Mouse (Mus musculus) frontal cortex, postnatal 10 days (tissue): Measurements from ENCODE around the gene Nhlrc4.

Source experiments
- DNase-seq, 2 experiments: peaks; one replicate each; pipeline ENCODE4 v3.0.0; 2022; ENCODE audit warnings: low spot score in 2 of 2, mixed read lengths in 1 of 2

Gene Nhlrc4

DNA sequence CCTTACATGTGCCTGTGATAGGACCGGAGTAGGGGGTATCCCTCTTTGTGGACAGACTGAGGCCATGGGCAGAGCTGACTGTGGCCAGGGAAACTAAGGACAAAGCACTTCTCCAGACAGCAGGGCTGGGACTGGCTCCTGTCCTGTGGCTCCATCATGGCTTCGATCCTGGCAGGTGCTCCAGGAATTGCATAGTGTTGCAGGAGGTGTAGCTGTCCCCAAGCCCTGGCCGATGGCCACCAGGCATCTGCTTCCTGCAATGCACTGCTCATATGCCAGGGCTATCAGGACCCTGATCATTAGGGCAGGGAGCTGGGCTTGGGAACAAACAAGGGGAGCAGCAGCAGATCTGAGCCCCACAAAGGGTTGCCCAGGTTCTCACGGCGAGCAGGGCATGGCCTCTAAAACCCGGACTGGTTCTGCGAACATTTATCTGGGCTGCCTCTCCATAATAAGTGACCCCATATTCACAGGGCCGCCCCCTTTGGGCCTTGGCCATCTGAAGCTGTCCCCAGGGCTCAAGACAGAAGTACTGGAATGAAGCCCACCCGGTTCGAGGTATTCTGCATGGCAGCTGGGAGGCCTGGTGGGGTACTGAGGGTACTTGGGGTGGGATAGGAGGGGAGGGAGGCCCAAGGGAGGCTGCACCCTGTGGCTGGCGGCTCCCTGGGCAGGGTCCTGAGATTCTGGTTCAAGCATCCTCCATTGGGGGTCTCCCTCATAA lies 14.2 kb upstream of the Nhlrc4 start:
- no peak for DNase-seq

DNA sequence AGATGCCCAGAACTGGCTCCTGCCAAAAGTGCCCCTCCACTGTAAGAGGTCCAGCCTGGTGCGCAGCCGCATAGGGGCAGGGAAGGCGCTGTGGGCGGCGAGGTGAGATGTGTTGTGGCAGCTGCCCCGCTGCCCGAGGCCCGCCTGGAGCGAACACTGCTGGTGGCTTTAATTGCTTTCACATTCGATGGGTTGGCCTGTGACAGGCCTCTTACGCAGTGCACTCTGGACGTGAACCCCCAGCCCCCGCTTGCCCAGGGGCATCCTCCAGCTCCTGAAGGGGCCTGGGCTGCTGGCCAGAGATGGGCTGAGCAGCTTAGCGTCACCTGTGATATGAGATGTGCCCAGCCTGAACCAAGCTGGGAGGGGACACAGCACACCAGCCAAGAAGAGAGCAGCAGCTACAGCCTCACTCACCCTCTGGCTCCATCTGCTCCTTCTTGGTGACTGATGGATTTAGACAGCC lies 12.9 kb upstream of the Nhlrc4 start:
- DNase-seq = no peak

DNA sequence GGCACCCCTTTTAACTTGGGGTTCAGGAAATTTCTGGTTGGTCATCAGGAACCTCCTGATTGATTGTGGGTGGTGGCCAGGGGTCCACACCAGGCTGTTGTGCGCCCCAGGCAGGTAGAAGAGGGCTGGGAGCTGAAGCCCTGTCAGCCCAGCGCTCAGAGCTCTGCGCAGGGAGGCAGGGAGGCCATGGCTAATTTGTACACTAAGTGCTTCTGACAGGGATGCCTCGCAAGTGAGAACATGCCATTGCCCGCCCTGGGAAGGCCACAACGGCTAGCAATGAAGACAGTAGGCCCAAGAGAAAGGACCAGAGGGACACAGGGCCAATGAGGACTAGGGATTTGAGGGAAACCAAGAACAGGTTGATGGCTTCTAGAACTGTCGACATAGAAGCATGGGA lies 11.9 kb upstream of the Nhlrc4 start:
- DNase-seq = no peak

DNA sequence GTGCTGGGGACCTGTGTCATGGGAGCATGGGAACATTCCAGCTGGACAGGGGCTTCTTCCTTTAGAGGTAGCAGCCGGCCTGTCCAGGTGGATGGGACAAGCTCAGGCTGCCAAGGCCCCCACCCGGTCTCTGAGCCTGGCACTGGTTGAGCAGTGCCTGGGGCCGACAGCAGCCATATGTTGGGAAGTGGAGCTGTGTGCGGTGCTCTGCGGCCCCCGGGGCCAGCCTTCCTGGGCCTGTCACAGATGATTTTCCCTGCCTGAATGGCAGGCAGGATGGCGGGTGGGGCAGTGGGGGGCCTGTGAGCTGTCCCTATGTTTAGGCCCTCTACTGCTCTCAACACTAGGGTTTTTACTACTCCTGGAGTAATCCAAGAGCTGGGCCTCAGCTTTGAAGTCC lies 11.4 kb upstream of the Nhlrc4 start:
- DNase-seq = no peak

DNA sequence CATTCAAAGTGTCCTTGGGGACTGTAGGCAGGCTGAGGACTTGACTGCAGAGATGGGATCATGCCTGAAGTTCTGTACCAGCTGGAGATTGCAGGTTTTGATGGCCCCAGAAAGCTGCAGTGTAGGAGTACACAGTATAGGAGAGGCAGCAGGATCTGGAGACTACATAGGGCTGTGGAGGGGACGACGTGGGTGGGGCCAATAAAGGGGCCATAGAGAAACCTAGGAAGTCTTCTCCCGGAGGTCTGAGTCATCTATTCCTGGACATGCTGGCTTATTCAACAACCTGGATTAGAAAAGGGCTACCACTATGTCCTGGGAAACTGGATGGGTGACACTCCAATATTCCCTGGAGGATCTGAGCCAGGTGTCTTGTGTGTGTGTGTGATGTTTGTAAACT lies 11.0 kb upstream of the Nhlrc4 start:
- DNase-seq = no peak

DNA sequence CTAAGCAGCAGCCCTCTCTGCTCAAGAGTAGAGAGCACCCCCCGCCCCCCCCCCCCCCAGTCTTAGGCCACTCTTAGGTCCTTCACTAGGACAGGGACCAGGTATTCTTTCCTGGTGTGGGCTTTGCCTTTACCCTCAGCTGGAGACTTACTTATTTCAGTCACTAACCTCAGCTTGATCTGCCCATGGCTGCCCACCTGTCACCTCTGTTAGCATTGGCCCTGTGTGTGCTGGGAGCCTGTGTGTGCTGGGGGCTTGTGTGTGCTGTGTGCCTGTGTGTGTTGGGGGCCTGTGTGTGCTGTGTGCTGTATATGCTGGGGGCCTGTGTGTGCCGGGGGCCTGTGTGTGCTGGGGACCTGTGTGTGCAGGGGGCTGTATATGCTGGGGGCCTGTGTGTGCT lies 9.9 kb upstream of the Nhlrc4 start:
- DNase-seq = no peak

DNA sequence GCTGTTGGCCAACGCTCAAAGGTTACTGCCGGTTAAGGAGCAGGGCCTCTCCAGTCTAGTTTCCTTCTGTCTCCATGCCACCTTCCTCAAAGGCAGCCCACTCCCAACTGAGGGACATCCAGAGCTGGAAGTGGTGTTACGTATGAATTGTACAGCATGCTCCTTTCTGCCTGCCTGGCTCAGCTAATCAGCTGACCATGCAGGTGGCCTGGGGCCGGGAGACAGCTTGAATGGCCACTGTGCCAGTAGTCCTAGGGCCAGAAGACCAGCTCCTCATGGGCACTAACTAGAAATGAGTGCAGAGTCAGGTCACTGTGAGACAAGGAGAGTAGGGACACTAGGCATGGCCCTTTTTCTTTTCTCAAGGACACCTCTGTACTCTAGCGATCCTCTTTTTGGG lies 8.4 kb upstream of the Nhlrc4 start:
- DNase-seq = no peak

DNA sequence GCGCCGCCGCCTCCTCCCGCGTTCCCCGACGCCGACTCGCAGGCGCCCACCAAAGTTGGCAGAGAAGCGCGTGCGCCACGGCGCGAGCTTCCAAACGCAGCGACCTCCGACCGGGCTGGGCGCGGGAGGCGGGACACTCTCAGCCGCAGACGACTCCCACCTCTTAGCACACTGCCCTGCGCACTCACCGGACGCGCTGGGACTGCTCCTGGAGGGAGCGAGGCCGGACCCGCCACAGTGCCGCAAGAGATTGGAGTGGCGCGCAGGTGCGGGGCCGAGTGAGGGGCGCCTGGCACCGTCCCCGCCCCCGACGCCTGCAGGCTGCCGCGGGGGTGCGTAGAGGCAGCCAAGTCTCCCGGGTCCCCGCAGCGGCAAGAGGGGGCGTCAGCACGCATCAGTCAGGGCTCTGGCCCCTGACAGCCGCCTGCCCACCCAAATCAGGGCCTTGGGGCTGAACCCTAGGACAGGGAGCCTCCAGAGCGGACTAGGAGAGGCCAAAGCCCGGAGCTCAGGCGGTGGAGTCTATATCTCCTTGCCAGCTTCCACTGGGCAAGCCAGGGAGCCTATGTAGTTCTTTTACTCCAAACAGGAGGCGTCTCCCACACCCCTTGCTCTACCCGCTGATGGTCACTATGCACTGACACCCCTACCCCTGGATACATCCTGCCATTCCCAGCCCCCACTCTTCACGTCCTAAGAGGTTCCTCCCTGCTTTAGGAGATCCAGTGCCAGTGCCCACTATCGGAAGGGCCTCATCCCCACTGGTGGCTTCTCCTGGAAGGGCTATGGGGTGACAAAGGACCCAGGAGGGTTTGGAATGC lies 7.3 kb upstream of the Nhlrc4 start, which contains the start of gene A930017K11Rik:
A930017K11Rik (minus strand) TSS at position 763 of the 821 bp plus-strand sequence.
- no peak for DNase-seq

DNA sequence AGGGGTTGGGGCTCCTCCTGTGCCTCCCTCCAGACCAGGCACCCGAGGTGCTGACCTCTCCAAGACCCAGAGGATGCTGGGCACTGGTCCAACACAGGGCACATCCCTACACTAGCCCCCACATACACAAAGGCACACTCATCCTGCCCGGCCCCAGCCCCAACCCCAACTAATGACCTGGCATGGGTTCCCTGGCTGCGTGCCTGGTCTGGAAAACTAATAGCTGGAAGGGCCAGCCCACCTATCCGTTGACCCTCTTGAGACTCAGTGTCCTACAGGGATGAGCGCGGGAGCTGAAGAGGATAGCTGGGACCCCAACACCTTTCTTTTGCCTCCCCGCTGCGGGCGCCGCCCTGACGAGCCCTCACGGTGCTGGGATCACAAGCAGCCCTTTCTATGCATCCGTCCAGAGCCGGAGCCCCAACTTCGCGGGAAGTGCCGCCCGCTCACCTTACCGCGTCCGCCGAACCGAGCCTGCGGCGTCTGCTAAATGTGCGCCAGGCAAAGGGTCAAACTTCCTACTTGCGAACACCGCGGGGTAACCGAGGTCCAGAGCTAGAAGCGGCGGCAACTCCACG lies 6.6 kb upstream of the Nhlrc4 start:
- DNase-seq = no peak

DNA sequence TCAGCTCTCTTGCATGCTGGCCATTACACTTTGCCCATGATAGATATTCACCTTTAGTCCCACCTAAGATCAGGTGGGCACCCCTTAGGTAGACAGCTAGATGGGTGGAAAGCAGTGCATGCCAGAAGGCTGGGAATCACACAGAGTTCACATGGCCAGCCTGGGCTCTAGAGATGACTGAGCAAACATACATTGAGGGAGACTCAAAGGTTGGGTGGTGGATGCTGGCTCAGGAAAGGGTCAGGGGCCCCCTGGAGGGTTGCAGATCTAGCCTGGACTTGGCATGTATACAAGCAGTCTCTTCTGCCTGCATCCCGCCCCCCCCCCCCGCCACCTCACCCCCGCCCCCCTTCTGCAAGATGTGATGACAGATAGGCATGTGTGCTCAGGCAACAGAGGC lies 5.9 kb upstream of the Nhlrc4 start:
- DNase-seq = no peak

DNA sequence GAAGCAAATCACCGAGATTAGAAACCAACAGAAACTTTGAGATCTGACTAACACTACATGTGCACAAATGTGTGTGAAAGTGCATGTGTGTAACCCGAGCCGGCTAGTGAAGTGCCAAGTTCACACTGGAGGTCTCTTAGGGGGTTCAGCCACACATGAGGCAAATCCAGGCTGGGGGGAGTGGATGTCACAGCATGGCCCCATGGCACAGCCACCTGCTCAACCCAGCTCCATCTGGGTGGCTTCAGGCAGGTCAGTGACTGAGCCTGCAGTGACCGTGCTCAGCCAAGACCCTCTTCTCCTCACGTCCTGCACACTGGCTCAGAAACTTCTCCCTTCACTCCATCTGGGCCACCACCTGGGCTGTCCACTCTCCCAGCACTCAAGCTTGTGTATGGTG lies 5.2 kb upstream of the Nhlrc4 start:
- no peak for DNase-seq

DNA sequence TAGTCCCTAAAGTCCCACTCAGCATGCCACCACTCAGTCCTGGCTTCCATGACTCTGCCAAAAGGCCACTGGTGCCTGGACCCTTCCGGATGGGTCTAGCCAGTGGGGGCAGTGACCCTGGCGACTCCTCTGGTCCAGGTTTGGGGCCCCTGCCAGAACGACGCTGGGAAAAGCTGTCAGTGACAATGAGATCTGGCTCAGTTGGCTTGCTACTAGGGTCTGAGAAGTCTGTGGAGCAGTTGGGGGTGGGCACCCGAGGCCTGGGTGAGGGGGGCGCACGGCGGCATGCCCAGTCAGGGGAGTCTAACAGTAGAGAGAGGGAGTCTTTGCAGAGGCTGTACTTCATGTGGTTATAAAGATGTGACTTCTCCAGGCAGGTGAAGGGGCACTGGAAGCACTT lies 3.3 kb upstream of the Nhlrc4 start:
- DNase-seq = no peak

DNA sequence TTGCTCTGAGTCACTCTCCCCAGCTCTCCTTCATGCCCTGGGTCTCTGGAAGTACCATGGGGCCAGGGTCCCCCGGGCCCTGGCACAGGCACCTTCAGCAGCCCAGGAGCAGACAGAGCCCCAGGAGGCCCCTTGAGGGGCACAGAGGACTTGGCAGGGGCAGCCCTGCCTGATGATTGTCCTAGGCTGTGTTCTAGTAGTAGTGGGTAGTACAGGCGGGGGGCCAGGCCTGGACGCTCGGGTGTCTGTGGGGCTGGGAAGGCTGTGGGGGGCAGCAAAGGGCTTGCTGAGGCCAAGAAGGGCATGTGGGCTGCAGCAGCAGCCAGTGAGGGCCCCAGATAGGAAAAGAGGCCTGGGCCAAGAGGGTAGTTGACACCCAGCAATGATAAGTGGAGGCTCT lies 2.8 kb upstream of the Nhlrc4 start:
- DNase-seq = no peak

DNA sequence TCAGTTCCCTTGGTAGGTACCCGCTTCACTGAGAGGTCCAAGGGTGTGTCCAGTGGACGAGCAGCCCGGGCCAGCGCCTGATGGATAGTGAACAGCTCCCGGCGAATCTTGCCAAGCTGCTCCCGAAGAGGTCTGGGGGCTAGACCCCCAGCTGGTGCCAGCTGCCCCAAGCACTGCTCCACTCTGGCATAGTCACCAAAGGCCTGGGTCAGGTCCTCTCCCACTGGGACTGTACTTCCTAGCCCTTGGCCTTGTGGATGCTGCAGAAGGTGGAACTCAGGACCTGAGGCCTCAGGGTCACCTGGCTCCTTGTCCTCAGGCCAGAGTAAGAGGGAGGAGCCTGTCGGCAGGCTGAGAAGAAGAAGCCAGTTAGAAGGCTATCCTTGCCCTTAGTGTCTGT lies 2.1 kb upstream of the Nhlrc4 start:
- DNase-seq = no peak

DNA sequence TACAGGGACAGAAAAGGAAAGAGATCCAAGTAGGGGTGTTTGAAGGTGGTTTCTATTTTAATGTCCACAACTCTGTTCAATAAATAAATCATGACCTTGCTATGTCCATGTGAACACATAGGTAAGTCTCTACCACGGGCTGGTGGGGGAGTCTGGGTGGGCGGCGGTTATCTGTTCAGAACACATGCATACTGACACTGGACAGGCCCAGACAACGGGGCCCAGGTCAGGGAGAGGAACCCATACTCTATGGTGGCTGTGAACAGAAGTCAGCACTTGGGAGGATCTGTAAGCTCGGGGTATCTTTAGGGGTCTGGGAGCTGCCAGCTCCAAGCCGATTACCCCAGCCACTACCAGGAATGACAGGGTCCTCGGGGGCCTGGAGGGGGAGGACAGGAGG lies 1.6 kb upstream of the Nhlrc4 start:
- no peak for DNase-seq

DNA sequence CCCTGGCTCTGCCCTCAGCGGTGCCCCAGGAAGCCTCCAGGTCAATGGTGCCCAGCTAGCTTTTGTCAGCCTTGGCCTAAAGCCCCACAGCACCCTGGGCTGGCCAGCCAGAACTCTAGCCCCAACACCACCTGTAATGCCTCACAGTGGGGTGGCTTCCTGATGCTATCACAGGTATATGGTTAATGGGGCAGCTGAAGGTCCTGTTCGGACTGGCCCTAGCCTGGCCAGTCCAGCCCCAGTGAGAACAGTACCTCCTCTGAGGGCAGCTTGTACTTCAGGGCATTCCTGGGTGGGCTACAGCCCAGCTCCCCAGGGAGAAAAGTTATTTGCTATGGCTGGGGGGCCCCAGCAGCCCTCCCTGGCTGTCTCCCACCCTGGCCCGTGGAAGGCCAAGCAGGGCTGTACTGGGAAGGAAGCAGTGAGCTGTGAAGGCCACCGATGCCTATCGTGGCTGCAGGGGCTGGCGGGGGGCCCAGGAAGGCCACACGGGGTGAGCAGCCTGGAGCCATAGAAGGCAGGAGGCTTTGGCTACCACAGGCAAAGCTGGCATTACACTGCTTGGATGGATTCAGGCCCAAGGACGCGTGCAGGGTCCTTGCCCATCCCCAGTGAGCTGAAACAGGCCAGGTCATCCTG lies 875 bp upstream of the Nhlrc4 start:
- DNase-seq = no peak

DNA sequence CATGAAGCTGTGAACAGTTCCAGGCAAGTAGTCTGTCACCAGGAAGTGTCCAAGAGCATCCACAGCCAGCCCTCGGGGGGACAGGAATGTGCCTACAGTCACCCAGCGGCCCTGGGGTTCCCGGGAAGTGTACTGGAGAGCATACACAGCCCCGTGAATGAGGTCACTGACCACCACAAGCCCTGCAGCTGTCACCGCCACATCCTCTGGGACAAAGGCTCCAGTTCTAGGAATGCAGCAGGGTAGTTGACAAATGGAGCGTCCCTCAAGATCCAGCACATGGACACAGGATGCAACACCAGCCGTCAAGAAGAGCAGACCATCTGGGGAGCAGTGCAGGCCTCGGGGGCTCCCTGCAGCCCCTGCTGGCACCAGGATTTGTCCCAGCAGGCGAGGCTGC lies 992 bp downstream of the Nhlrc4 start:
- DNase-seq = no peak

DNA sequence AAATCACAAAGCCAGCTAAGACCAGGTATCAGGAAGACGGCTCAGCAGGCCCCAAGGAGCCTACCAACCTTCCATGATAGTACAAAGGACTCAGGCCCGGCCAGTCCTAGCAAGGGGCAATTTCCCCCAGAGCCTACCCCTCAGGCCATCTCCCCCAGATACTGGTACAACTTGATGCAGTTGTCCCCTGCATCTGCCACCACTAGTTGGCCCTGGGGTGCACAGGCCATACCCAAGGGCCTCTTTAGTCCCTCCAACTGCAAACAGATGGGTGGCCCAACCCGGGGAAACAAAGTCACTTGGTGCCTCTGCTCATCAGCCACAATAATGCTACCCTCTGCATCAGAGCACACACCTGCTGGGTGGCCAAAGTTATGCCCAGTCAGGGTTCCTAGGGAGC lies 1.5 kb downstream of the Nhlrc4 start:
- DNase-seq = no peak

DNA sequence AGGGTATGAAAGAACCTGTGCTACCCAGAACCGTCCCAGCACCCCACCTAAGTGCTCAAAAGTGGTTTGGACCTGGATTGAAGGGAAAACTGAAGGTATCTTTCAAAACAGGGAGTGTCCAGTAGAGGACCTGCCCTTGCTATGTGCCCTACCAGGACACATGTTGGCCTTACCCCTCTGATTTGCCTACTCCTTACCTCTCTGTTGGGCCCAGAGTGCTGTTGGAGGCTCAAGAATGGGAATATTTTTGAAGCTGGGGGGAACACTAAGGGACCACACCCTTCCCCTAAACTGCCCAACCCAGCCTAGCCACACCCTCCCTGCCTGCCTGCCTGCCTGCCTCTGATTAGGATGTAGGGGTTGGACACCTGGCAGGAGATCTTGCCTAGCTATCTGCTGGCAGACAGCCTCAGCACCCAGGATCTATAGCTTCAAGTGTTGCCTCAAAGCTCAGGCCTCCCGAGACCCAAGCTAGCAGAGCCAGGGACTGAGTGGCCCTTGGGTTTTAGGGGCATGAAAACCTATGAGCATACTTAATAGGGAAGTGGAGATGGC lies 2.1 kb downstream of the Nhlrc4 start:
- DNase-seq = no peak

DNA sequence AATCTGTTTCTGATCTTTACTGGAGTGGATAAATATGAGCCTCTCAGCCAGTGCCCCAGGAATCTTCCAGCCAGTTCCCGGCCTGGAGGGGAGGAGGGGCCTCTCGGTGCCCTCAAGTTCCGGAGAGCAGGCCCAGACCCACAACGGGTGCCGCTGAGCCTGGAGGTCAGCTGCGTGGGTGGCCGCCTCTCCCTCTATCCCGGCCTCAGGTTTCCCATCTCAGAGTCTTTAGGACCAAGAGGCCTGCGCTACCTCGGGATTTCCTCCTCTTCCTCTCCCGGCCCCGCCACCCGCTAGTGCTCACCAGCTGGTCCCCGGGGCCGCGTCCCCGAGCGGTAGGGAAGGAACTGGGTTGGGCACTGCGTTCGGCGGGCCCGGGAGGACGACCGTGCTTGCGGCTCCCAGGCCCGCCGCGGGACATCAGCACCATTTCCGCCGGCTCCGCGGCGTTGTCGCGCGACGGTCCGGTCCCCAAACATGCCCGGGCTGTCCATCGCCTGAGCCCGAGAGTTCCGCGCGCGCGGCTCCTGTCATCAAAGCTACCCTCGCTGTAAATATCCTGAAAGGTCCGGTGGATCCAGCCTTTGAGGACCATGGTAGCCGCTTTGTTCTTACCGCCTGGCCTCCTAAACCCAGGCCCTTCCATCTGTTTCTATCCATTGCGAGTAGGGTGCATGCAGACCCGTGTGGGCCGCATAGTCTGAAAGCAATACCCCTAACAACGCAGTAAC lies 3.1 kb downstream of the Nhlrc4 start:
- DNase-seq = peak in 1 of 2 experiments; percentile 73

DNA sequence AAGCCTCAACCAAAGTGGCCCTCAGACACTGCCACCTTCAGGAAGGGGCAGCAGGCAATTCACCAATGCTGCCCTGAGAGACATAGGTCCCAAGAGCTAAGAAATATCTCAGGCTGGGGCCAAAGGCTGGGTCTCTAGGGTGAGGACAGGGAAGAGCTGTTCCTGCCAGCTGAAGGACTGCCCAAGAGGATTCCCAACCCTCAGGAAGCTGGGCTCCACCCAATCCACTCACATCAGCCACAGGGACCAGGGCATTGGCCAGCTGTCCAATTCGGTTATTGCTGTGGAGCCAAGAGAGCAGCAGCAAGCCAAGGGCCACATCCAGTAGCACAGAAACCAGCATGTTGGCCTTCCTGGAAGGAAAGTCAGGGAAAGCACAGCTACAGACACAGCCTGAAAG lies 10.2 kb downstream of the Nhlrc4 start:
- no peak for DNase-seq
